Mouse (Mus musculus) midbrain, embryonic 11.5 days (tissue): ENCODE measurements around the gene She. TPM values are rescaled to one million over a fixed set of nuclear protein-coding genes. Genes with fewer than 3 reads are reported as not detected.

Source experiments
- ATAC-seq: fragments of 200-750 bp; cut with Nextera tagmentation; 2 replicates; pipeline ENCODE4 v1.8.0; 2017; ENCODE audit warnings: moderate TSS enrichment, moderate library complexity; ENCODE audit not compliant: low FRiP score
- DNase-seq: peaks from one replicate; pipeline ENCODE4 v3.0.0; 2015; ENCODE audit warnings: low spot score; ENCODE audit errors: missing footprints
- H3K27ac ChIP-seq: fragments of 300-500 bp; sonication (generic); 2 replicates; pipeline ENCODE4 v1.5.1; 2014; ENCODE audit warnings: low read depth, low read length
- H3K27me3 ChIP-seq: fragments of 300-500 bp; sonication (generic); 2 replicates; pipeline ENCODE4 v1.6.1; 2014; ENCODE audit warnings: mild to moderate bottlenecking, low read length, moderate library complexity, mixed read lengths; ENCODE audit not compliant: control insufficient read depth, insufficient read depth
- H3K36me3 ChIP-seq: fragments of 300-500 bp; sonication (generic); 2 replicates; pipeline ENCODE4 v1.6.1; 2014; ENCODE audit warnings: mild to moderate bottlenecking, low read length, moderate library complexity, mixed read lengths; ENCODE audit not compliant: control insufficient read depth, insufficient read depth
- H3K4me1 ChIP-seq: fragments of 300-500 bp; sonication (generic); 2 replicates; pipeline ENCODE4 v1.6.1; 2014; ENCODE audit warnings: low read length; ENCODE audit not compliant: control insufficient read depth, insufficient read depth
- H3K4me2 ChIP-seq: fragments of 300-500 bp; sonication (generic); 2 replicates; pipeline ENCODE4 v1.6.1; 2014; ENCODE audit warnings: mild to moderate bottlenecking, moderate library complexity
- H3K4me3 ChIP-seq: fragments of 300-500 bp; sonication (generic); 2 replicates; pipeline ENCODE4 v1.5.1; 2014; ENCODE audit warnings: low read depth, low read length
- H3K9ac ChIP-seq: fragments of 300-500 bp; sonication (generic); 2 replicates; pipeline ENCODE4 v1.6.1; 2014; ENCODE audit warnings: low read length
- H3K9me3 ChIP-seq: fragments of 300-500 bp; sonication (generic); 2 replicates; pipeline ENCODE4 v1.6.1; 2016; ENCODE audit warnings: low read length; ENCODE audit not compliant: control insufficient read depth
- WGBS: fragments of 180-500 bp; shearing (Covaris S2); extraction: QIAGEN DNeasy Blood & Tissue Kit; methylation state at CpG from one replicate; pipeline ENCODE4 v1.1.7; 2014; 5-methylcytosine and 5-hydroxymethylcytosine counted together
- polyA plus RNA-seq: library from polyadenylated mRNA; unstranded; fragments of >200 nt; fragmentation: Nextera tagmentation; extraction: Ambion mirVana; gene quantifications from 2 replicates; pipeline ENCODE4 v1.2.1, GENCODE M21; 2014

She gene
- polyA plus RNA-seq, 1 experiment from 2014 or later: 2.0 TPM

DNA sequence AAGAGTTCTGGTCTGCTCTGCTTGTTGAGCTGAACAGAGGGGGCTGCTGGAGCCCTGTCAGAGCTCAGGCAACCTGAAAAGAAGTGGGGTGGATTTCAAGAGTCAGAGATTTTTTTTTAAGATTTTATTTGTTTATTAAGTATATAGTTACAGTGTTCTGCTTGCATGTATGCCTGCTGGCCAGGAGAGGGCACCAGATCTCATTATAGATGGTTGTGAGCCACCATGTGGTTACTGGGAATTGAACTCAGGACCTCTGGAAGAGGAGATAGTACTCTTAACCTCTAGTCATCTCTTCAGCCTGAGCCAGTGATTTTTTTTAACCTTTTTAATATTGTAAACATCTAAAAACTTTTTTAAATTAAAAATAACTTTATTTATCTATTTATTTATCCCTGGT lies 20.3 kb upstream of the She start:
- Histone ChIP-seq H3K4me2 (no peak overlapping the region), H3K4me3 (no peak overlapping the region), H3K36me3 (no peaks in the 10 kb centered on the region), H3K9me3 (no peaks in the 10 kb centered on the region), H3K27me3 (no peaks in the 10 kb centered on the region), H3K27ac (no peak overlapping the region), H3K9ac (no peak overlapping the region), H3K4me1 (no peaks in the 10 kb centered on the region)
- DNase-seq: no peak
- ATAC-seq: no peak

DNA sequence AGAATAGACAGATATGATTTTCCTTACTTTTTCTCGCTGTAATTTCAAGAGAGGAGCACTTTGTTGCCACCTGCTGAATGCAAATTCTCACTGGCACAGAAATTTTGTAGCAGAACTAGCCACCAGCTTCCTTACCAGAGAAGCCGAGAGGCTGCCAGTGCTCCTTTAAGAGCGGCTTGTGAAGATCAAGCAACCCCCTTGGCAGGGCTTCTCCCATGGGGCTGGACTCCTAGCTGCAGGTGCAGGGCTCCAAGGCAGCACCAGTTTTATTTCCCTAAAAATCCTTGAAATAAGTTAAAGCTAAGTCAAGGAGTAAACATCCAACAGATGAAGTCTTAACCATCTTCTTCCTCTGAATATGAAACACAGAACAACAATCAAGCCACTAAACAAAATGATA lies 19.0 kb upstream of the She start:
- whole genome bisulfite sequencing: 73% methylated on average over 3 of the region's 3 CpGs
- Histone ChIP-seq H3K36me3 (no peaks in the 10 kb centered on the region), H3K4me2 (no peak overlapping the region), H3K4me3 (no peak overlapping the region), H3K9me3 (no peaks in the 10 kb centered on the region), H3K4me1 (no peaks in the 10 kb centered on the region), H3K9ac (no peak overlapping the region), H3K27ac (no peak overlapping the region), H3K27me3 (no peaks in the 10 kb centered on the region)
- no peak for ATAC-seq
- no peak for DNase-seq

DNA sequence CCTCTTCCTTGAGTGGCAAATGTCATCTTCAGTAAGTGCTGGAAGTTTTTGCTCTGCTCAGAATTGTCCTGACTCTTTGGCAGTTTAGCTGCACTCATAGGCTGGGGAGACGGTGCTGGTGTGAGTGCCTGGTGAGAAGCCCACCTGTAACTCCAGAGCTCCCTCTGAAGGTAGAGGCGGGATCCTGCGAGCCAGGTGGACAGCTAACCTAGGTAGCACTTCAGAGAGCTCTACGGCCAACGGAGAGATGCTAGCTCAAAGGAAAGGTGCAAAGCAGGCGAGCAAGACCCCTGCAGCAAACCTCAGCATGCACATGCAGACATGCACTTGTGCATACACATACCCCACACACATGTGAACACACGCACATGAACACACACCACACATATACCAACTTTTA lies 17.1 kb upstream of the She start:
- no peaks in the 10 kb centered on the region for H3K4me1 ChIP-seq
- H3K27ac ChIP-seq: no peak overlapping the region
- no peak for ATAC-seq
- no peaks in the 10 kb centered on the region for H3K27me3 ChIP-seq
- H3K4me2 ChIP-seq: no peak overlapping the region
- DNase-seq: no peak
- no peaks in the 10 kb centered on the region for H3K36me3 ChIP-seq
- WGBS: 79% methylated on average over 7 of the region's 7 CpGs
- no peak overlapping the region for H3K4me3 ChIP-seq
- H3K9ac ChIP-seq: no peak overlapping the region
- H3K9me3 ChIP-seq: no peaks in the 10 kb centered on the region

DNA sequence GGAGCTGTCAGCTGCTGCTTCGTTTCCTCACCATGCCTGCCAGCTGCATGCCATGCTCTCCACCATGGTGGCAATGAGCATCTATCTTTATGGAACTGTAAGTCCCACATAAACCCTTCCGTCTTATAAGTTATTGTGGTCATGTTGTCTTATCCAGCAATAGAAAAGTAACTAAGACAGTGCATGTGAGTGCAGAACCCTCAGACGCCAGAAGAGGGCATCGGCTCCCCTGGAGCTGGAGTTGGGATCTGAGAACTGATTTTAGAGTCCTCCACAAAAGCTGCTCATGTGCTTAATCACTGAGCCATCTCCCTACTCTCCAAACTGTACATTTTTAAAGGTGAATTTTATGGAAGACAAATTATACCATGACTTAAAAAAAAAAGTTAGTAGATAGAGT lies 14.1 kb upstream of the She start:
- H3K9ac ChIP-seq: no peak overlapping the region
- no peak overlapping the region for H3K4me2 ChIP-seq
- no peaks in the 10 kb centered on the region for H3K36me3 ChIP-seq
- 59% methylated on average over 4 of the region's 4 CpGs for WGBS
- H3K9me3 ChIP-seq: no peaks in the 10 kb centered on the region
- DNase-seq: no peak
- no peak overlapping the region for H3K4me3 ChIP-seq
- ATAC-seq: no peak
- no peaks in the 10 kb centered on the region for H3K27me3 ChIP-seq
- no peak overlapping the region for H3K27ac ChIP-seq
- no peaks in the 10 kb centered on the region for H3K4me1 ChIP-seq

DNA sequence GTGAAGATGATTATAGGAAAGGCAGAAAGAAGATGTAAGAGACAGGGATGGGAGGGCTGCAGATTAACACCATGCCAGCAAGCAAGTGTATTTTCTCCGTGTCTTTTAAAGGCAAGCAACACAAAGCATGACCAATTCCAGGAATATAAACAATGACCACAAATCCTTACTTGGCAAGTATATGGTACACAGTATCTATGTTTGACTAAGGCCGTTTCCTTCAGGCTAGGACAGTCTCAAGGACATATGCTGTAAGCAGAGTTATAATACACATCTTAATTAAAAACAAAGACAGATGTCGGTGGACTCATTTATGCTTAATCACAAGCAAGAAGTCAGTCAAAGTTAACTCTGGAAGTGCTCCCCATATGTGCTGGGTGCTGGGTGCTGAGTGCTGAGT lies 12.6 kb upstream of the She start:
- ATAC-seq: no peak
- Histone ChIP-seq H3K27ac (no peak overlapping the region), H3K9me3 (no peaks in the 10 kb centered on the region), H3K36me3 (no peaks in the 10 kb centered on the region), H3K4me1 (no peaks in the 10 kb centered on the region), H3K4me2 (no peak overlapping the region), H3K27me3 (no peaks in the 10 kb centered on the region), H3K9ac (no peak overlapping the region), H3K4me3 (no peak overlapping the region)
- peak; percentile 44 for DNase-seq
- 83% methylated on average over 3 of the region's 3 CpGs for WGBS

DNA sequence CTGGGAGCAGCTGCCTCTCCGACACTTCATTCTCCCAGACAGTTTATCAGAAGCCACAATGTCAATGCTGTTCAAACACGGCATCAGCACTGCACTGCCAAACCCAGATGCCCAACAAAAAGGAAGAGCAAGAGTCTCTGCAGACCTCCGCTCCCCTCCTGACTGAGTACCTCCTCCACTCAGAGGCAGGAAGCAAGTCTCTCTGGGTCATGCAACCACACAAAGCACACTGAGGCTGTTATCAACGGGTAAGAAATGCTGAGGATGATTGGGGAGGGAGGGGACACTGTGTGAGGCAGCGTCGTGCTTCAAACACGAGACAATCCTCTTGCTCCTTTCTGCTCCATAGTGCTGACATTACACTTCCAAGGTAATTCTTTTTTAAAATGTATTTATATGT lies 11.3 kb upstream of the She start:
- Histone ChIP-seq H3K9me3 (no peaks in the 10 kb centered on the region), H3K4me3 (no peak overlapping the region), H3K27ac (no peak overlapping the region), H3K9ac (no peak overlapping the region), H3K4me2 (no peak overlapping the region), H3K27me3 (no peaks in the 10 kb centered on the region), H3K4me1 (no peaks in the 10 kb centered on the region), H3K36me3 (no peaks in the 10 kb centered on the region)
- no peak for ATAC-seq
- no peak for DNase-seq
- 78% methylated on average over 7 of the region's 7 CpGs for WGBS

DNA sequence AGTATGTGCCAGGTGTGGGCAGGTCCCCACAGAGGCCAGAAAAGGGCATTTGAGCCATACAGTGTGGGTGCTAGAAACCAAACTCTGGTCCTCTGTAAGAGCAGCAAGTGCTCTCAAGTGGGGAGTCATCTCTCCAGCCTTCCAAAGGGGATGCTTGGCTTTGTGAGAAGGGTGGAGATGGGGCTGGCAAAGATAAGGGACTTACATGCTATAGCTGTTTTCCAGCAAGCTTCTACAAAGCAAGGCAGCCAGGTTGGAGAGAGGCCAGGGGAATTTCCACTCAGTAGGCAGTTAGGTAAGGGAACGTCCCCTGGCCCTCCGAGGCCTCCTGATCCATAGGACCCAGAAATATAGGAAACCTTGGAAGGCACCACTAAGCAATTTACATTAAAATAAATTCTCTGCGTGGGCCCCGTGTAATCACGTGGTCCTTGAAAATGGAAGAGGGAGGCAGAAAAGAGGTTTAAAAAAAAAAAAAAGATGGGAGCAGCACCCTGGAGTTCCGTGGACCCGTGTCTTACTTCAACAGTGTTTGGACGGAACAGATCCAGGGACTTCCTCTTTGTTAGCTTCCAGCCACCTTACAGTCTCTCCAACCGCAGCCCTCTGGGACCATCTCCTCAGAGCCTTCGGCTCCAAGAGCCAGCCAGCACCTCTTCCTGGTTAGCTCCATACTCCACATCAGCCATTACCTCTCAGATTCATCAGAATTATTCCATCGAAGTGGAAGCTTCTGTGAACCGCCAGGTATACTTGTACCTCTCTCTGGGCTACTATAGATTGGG lies 10.7 kb upstream of the She start:
- no peak overlapping the region for H3K4me2 ChIP-seq
- H3K4me1 ChIP-seq: no peaks in the 10 kb centered on the region
- H3K4me3 ChIP-seq: no peak overlapping the region
- H3K27me3 ChIP-seq: no peaks in the 10 kb centered on the region
- DNase-seq (no peak), ATAC-seq (no peak)
- WGBS: 84% methylated on average over 12 of the region's 12 CpGs
- no peak overlapping the region for H3K9ac ChIP-seq
- no peaks in the 10 kb centered on the region for H3K9me3 ChIP-seq
- H3K27ac ChIP-seq: no peak overlapping the region
- H3K36me3 ChIP-seq: no peaks in the 10 kb centered on the region

DNA sequence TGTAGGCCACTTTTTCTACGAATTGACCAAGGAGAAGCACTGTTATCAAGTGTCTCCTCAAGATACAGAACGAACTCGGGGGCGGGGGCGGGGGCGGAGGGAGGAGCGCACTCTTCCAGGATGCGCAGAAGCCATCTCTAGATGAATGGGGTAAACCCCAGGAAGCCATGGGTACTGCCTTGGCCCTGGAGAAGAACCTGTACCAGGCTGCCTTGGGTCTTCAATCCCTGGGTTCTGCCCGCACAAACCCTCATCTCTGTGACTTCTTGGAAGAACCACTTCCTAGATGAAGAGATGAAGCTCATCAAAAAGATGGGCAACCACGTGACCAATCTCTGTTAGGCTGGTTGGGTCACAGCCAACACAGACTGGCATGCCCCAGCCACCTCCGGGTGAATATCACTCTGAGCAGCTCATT lies 10.1 kb upstream of the She start:
- ATAC-seq: no peak
- H3K9me3 ChIP-seq: no peaks in the 10 kb centered on the region
- no peak overlapping the region for H3K9ac ChIP-seq
- no peak overlapping the region for H3K27ac ChIP-seq
- no peak overlapping the region for H3K4me3 ChIP-seq
- no peak for DNase-seq
- no peak overlapping the region for H3K4me2 ChIP-seq
- 91% methylated on average over 11 of the region's 11 CpGs for WGBS
- H3K27me3 ChIP-seq: no peaks in the 10 kb centered on the region
- no peaks in the 10 kb centered on the region for H3K36me3 ChIP-seq
- no peaks in the 10 kb centered on the region for H3K4me1 ChIP-seq

DNA sequence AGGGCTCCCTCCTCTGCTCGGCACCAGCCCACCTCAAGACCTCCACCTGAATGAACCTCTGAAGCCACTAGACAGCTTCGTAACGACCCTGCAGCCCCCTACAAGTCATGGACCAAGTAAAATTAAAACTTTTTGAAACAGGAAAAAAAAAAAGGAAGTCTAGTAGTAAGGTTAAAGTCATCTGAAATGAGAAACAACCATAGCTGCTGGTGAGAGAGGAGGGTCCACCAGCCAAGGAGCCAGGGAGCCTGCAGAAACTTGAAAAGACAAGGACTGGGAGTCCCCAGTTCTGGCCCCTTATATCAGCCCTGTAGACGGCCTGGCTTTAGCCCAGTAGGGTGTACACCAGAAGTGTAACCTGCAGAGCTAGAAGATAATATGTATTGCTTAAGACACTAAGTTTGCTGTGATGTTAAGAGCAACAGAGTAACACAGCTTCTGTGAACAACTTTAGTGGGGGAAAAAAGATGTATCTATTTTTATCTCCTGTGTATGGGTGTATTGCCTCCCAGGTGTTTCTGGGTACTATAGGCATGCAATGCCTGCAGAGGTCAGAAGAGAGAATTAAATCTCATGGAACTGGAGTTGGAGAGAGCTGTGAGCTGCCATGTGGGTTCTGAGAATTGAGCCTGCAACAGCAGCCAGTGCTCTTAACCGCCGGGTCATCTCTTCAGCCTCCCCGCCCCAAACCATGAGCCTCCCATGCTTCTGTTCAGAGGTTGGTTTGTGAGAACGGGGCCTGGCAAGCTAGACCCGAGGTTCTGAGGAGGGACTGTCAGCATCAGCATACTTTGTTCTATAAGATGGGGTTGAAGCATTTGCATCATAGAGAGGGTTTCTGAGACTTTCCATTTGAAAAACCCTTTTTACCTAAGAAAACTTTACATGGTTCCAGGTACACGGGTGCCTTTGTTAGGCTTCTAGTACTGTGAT lies 9.4 kb upstream of the She start:
- Histone ChIP-seq H3K27me3 (no peaks in the 10 kb centered on the region), H3K36me3 (no peaks in the 10 kb centered on the region), H3K27ac (no peak overlapping the region), H3K4me1 (no peaks in the 10 kb centered on the region), H3K9ac (no peak overlapping the region), H3K4me2 (no peak overlapping the region), H3K9me3 (no peaks in the 10 kb centered on the region), H3K4me3 (no peak overlapping the region)
- ATAC-seq: no peak
- DNase-seq: no peak
- 72% methylated on average over 10 of the region's 10 CpGs for WGBS
